Mouse (Mus musculus): ENCODE results near the gene Ubald2. TPM values are rescaled to one million over a fixed set of nuclear protein-coding genes. Genes with fewer than 3 reads are reported as not detected.

The Ubald2 gene
- polyA plus RNA-seq, 1 experiment from 2014 or later = 63.6 TPM

DNA sequence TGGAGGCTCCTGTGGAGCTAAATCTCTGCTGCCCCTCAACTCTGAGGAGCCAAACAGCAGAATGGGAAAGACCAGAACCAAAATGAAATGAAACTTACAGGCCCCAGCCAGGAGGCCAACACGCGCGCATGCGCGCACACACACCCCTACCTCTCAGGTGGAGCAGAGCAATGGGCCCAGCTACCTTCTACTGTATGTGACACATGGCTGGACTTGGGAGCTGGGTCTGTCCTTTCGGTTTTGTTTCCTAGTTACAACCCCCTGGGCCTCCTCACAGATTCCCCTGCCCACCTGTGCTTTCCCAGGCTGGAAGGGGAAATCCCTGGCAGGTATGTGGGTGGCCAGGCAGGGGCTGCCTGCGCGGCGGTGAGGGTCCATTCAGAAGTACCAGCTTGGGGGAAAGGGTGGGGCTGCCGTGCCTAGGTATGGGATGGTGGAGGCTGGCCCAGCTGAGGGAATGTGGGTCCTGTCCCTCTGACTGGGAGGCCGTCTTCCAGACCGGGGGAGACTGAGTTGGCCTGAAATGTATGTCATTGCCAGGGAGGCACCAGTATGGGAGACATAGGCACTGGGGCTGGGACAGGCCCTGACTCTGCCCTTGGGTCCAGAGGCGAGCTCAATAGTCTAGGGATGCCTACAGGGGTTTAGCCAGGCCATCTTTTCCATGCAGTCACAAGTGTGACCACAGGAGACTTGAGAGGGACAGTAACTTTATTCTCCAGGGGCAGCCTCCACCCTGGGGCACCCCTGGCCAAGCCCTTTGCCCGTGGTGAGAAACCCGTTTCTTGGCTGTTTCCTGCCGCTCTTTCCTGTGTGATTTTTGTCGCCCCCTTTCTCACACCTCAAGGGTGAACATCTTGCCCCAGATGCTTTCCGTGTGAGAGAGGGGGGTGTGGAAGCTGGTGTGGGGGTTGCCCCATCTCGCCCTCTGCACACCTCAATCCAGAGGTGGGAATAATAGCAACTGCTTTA, 5.7 kb downstream of the Ubald2 start:
- Histone ChIP-seq H3K4me3 (ENCODE audit: low read depth, low read length) (no peak overlapping the region), H3K4me1 (ENCODE audit: control insufficient read depth, insufficient read depth, low read length) (no peaks in the 10 kb centered on the region; the same call in 1 of the 2 replicates), H3K9ac (replicated peaks; ENCODE audit: low read length) (no peak overlapping the region), H3K9me3 (replicated peaks; ENCODE audit: control insufficient read depth, low read length) (no peaks in the 10 kb centered on the region), H3K27me3 (ENCODE audit: control insufficient read depth, insufficient read depth, low read length) (no peaks in the 10 kb centered on the region), H3K4me2 (ENCODE audit: low read depth, low read length) (no peak overlapping the region), H3K36me3 (replicated peaks; ENCODE audit: control insufficient read depth, insufficient read depth, low read depth, low read length) (peaks cover 8% of the 10 kb centered on the region), H3K27ac (replicated peaks; ENCODE audit: low read depth, low read length) (no peak overlapping the region)
- DNase-seq (ENCODE audit: low spot score) (no peak), ATAC-seq (replicated peaks; ENCODE audit: insufficient number of reproducible peaks, low FRiP score, low TSS enrichment, low read depth) (no peak)
- 85% methylated on average over 19 of the region's 19 CpGs for WGBS

DNA sequence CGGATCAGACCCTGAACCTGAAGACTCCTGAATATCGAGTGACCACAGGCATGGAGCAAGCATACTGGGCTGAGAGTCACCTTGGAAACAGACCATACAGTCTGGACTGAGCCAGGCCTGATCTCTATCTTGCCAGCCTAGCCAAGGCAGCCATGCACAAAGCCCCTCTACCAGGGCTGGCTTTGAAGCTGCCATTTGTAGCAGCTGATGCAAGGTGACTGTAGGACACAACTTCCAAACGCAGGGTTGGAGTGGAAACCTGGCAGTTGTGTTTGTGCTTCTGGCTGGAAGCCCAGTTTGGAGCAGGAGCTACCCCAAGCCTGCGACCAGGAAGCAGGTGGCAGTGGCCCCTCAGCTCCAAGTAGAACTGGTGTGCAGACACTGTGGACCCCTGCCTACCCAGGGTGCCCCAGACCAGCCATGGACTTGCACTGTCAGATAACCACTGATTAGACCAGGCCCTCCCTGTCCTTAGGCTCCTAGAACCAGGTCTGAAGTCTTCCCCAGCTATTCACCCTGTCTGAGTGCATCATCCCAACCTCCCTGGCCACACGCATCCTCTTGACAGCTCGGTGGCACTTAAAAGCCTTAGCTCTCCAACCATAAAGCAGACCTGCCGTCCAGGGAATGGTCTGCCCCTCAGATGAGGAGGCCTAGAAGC, 6.6 kb downstream of the Ubald2 start:
- H3K4me2 ChIP-seq (ENCODE audit: low read depth, low read length) = no peak overlapping the region
- ATAC-seq (replicated peaks; ENCODE audit: insufficient number of reproducible peaks, low FRiP score, low TSS enrichment, low read depth) (no peak), DNase-seq (ENCODE audit: low spot score) (no peak)
- no peaks in the 10 kb centered on the region for H3K9me3 ChIP-seq (replicated peaks; ENCODE audit: control insufficient read depth, low read length)
- H3K27ac ChIP-seq (replicated peaks; ENCODE audit: low read depth, low read length) = no peak overlapping the region
- 92% methylated on average over 7 of the region's 7 CpGs for WGBS
- no peak overlapping the region for H3K4me3 ChIP-seq (ENCODE audit: low read depth, low read length)
- H3K4me1 ChIP-seq (ENCODE audit: control insufficient read depth, insufficient read depth, low read length) = peaks cover under 1% of the 10 kb centered on the region; the same call in 1 of the 2 replicates
- H3K27me3 ChIP-seq (ENCODE audit: control insufficient read depth, insufficient read depth, low read length) = no peaks in the 10 kb centered on the region
- peaks cover 8% of the 10 kb centered on the region for H3K36me3 ChIP-seq (replicated peaks; ENCODE audit: control insufficient read depth, insufficient read depth, low read depth, low read length)
- no peak overlapping the region for H3K9ac ChIP-seq (replicated peaks; ENCODE audit: low read length)

DNA sequence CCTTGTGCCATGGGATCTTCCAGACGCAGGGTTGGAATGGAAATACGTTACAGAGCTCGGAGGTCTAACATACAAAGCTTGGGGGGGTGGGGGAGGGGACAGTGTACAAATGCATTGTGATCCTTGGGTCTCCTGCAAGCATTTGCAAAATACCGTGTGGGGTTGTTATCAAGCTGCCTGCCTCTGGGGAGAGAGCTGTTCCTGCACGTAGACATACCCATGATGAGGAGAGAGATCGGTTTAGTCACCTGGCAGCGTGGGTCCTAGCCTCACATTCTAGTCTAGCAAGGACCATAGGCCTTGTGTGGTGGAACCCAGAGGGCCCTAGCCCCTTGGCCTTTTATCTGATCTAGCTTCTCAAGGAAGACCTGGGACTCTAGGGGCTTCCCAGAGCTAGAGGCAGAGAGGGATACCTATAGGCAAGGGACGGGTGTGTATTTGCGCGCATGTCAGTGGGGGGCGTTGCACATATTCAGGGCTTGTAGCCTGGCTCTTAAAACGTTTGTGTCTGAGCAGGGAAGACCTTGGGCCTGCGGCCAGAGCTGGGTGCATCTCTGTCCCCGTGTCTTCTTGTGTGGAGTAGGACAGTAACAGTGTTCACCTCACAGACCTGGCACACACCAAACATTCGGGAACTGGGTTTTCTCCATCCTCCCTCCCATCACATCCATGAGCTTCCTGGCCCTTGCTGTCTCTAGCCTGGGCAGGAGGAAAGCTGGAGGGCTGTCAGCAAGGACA, 8.4 kb downstream of the Ubald2 start:
- H3K27me3 ChIP-seq (ENCODE audit: control insufficient read depth, insufficient read depth, low read length) = peaks cover 6% of the 10 kb centered on the region; the same call in 1 of the 2 replicates
- ATAC-seq (replicated peaks; ENCODE audit: insufficient number of reproducible peaks, low FRiP score, low TSS enrichment, low read depth) = no peak
- H3K4me2 ChIP-seq (ENCODE audit: low read depth, low read length) = no peak overlapping the region
- no peak overlapping the region for H3K27ac ChIP-seq (replicated peaks; ENCODE audit: low read depth, low read length)
- H3K4me3 ChIP-seq (ENCODE audit: low read depth, low read length) = no peak overlapping the region
- 76% methylated on average over 15 of the region's 15 CpGs for WGBS
- peaks cover 4% of the 10 kb centered on the region; the same call in 1 of the 2 replicates for H3K4me1 ChIP-seq (ENCODE audit: control insufficient read depth, insufficient read depth, low read length)
- DNase-seq (ENCODE audit: low spot score) = no peak
- no peaks in the 10 kb centered on the region for H3K9me3 ChIP-seq (replicated peaks; ENCODE audit: control insufficient read depth, low read length)
- H3K9ac ChIP-seq (replicated peaks; ENCODE audit: low read length) = no peak overlapping the region; the same call in 1 of the 2 replicates
- peaks cover 2% of the 10 kb centered on the region for H3K36me3 ChIP-seq (replicated peaks; ENCODE audit: control insufficient read depth, insufficient read depth, low read depth, low read length)

DNA sequence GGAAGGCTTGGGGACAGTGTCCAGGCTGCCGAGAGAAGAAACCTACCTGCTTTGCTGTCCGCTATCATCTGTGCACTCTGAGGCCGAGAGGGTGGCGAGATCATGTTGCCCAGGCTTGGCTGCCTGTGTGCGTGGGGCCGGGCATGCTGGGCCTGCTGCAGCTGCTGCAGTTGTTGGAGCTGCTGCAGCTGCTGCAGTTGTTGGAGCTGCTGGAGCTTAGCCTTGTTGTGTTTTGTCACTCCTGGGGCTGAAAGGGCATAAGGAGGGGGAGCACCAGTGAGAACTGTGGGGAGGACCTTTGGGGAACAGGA, 8.9 kb downstream of the Ubald2 start:
- H3K9me3 ChIP-seq (replicated peaks; ENCODE audit: control insufficient read depth, low read length) = no peaks in the 10 kb centered on the region
- no peak for DNase-seq (ENCODE audit: low spot score)
- no peak for ATAC-seq (replicated peaks; ENCODE audit: insufficient number of reproducible peaks, low FRiP score, low TSS enrichment, low read depth)
- no peak overlapping the region for H3K4me2 ChIP-seq (ENCODE audit: low read depth, low read length)
- 0 out of 2 replicates have a peak overlapping the region, but pooled peaks have one; percentile 2 for H3K27ac ChIP-seq (replicated peaks; ENCODE audit: low read depth, low read length)
- H3K9ac ChIP-seq (replicated peaks; ENCODE audit: low read length) = no peak overlapping the region; the same call in 1 of the 2 replicates
- H3K4me3 ChIP-seq (ENCODE audit: low read depth, low read length) = no peak overlapping the region
- peaks cover 4% of the 10 kb centered on the region; the same call in 1 of the 2 replicates for H3K4me1 ChIP-seq (ENCODE audit: control insufficient read depth, insufficient read depth, low read length)
- peaks cover 6% of the 10 kb centered on the region for H3K27me3 ChIP-seq (ENCODE audit: control insufficient read depth, insufficient read depth, low read length)
- WGBS = 71% methylated on average over 6 of the region's 6 CpGs
- H3K36me3 ChIP-seq (replicated peaks; ENCODE audit: control insufficient read depth, insufficient read depth, low read depth, low read length) = no peaks in the 10 kb centered on the region

DNA sequence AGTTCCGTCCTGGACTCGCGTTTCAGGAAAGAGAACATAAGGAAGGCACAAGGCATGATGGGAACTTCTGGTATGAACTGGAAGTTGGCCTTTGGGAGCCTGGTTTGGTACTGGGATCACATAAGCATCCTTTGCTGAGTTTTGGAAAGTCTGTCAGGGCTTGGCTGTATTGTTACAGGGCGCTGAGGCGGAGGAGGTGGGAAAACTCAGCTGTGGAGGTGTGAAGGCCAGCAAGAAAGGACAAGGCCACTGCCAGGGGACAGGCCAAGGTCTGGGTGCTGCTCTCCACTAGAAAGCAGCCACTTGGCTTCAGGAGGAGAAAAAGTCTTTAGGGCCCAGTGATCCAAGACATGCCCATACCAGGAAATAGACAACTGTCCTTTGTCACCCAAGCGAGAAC, 9.4 kb downstream of the Ubald2 start:
- Histone ChIP-seq H3K27me3 (ENCODE audit: control insufficient read depth, insufficient read depth, low read length) (peaks cover 6% of the 10 kb centered on the region), H3K9ac (replicated peaks; ENCODE audit: low read length) (no peak overlapping the region), H3K4me2 (ENCODE audit: low read depth, low read length) (no peak overlapping the region), H3K4me1 (ENCODE audit: control insufficient read depth, insufficient read depth, low read length) (peaks cover 4% of the 10 kb centered on the region; the same call in 1 of the 2 replicates), H3K9me3 (replicated peaks; ENCODE audit: control insufficient read depth, low read length) (no peaks in the 10 kb centered on the region), H3K27ac (replicated peaks; ENCODE audit: low read depth, low read length) (no peak overlapping the region), H3K4me3 (ENCODE audit: low read depth, low read length) (no peak overlapping the region), H3K36me3 (replicated peaks; ENCODE audit: control insufficient read depth, insufficient read depth, low read depth, low read length) (no peaks in the 10 kb centered on the region)
- DNase-seq (ENCODE audit: low spot score) (no peak), ATAC-seq (replicated peaks; ENCODE audit: insufficient number of reproducible peaks, low FRiP score, low TSS enrichment, low read depth) (no peak)
- 77% methylated on average over 6 of the region's 6 CpGs for WGBS

DNA sequence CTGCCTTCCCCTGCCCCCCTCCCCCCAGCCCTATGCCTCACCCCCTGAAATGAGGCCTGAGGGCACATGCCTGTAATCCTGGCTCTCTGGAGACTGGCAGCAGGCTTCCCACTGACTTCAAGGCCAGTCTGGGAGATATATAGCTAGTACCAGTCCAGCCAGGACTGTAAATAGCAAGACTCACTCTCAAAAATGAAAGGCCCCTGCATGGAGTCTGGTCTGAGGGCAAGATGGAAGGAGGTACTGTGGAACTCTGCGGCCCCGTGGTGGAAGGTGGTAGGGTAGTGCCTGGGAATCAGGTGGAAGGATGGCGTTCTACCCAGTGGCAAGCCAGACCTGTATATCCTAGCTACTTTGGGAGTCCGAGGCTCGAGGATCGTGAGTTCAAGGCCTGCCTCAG, 10.0 kb downstream of the Ubald2 start:
- H3K9ac ChIP-seq (replicated peaks; ENCODE audit: low read length) = no peak overlapping the region
- H3K27ac ChIP-seq (replicated peaks; ENCODE audit: low read depth, low read length) = no peak overlapping the region
- DNase-seq (ENCODE audit: low spot score) = no peak
- no peak for ATAC-seq (replicated peaks; ENCODE audit: insufficient number of reproducible peaks, low FRiP score, low TSS enrichment, low read depth)
- no peaks in the 10 kb centered on the region for H3K36me3 ChIP-seq (replicated peaks; ENCODE audit: control insufficient read depth, insufficient read depth, low read depth, low read length)
- H3K9me3 ChIP-seq (replicated peaks; ENCODE audit: control insufficient read depth, low read length) = no peaks in the 10 kb centered on the region
- H3K4me3 ChIP-seq (ENCODE audit: low read depth, low read length) = no peak overlapping the region
- WGBS = 86% methylated on average over 6 of the region's 6 CpGs
- H3K4me2 ChIP-seq (ENCODE audit: low read depth, low read length) = no peak overlapping the region
- peaks cover 6% of the 10 kb centered on the region for H3K27me3 ChIP-seq (ENCODE audit: control insufficient read depth, insufficient read depth, low read length)
- peaks cover 4% of the 10 kb centered on the region; the same call in 1 of the 2 replicates for H3K4me1 ChIP-seq (ENCODE audit: control insufficient read depth, insufficient read depth, low read length)

DNA sequence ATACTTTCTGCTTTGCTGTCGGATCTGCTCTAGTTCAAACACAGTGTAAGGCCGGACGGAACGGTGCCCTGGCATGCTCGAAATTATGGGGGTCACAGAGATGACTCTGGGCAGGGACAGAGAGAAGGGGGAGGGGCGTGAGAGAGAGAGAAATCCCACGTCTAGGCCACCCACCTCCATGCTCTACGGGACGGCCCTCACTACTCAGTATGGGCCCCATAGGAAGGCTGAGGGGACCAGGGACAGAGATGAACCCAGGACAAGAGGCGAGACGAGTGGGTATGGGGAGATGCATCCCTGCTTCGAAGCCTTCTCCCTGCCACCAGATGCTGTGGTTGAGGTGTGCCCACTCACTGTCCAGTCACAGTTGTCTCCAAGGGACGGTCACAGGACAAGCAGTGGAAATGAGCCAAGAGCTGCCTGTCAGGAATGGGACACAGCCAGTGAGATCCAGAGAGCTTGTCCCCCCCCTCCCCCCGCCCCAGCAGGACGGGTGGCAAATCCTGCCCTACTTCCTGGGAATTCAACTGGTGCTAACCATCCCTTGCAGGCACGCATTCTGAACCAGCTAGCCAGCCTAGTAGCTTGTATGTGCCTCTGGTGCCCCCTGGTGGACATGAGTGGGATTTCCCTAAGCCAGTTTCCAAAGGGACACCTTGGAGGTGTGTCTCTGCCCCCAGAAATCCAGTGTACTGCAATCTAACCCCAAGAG, 11.9 kb downstream of the Ubald2 start:
- H3K4me2 ChIP-seq (ENCODE audit: low read depth, low read length) = no peak overlapping the region; the same call in 1 of the 2 replicates
- WGBS = 21% methylated on average over 15 of the region's 16 CpGs
- H3K4me1 ChIP-seq (ENCODE audit: control insufficient read depth, insufficient read depth, low read length) = peaks cover 4% of the 10 kb centered on the region; the same call in 1 of the 2 replicates
- H3K9me3 ChIP-seq (replicated peaks; ENCODE audit: control insufficient read depth, low read length) = no peaks in the 10 kb centered on the region
- ATAC-seq (replicated peaks; ENCODE audit: insufficient number of reproducible peaks, low FRiP score, low TSS enrichment, low read depth) (peak; percentile 37), DNase-seq (ENCODE audit: low spot score) (peak; percentile 96)
- H3K27ac ChIP-seq (replicated peaks; ENCODE audit: low read depth, low read length) = no peak overlapping the region
- peaks cover 6% of the 10 kb centered on the region for H3K27me3 ChIP-seq (ENCODE audit: control insufficient read depth, insufficient read depth, low read length)
- no peaks in the 10 kb centered on the region for H3K36me3 ChIP-seq (replicated peaks; ENCODE audit: control insufficient read depth, insufficient read depth, low read depth, low read length)
- no peak overlapping the region; the same call in 1 of the 2 replicates for H3K9ac ChIP-seq (replicated peaks; ENCODE audit: low read length)
- no peak overlapping the region for H3K4me3 ChIP-seq (ENCODE audit: low read depth, low read length)
